Mouse (Mus musculus) megakaryocyte, embryonic 14.5 days (primary cell): ENCODE results near the gene Pygo2. TPM values are rescaled to one million over a fixed set of nuclear protein-coding genes. Genes with fewer than 3 reads are reported as not detected.
"Not testable (repeated sequence)": the region's sequence is repeated elsewhere in the genome, so short reads cannot be mapped to it uniquely, and the experiment has no call there.

Source experiments
- H3K27me3 ChIP-seq: replicated peaks from 2 replicates; pipeline ENCODE3; 2012; ENCODE audit warnings: inconsistent platforms
- H3K36me3 ChIP-seq: replicated peaks from 2 replicates; pipeline ENCODE3; 2012; ENCODE audit warnings: low read length, inconsistent platforms, mixed read lengths
- H3K4me1 ChIP-seq: 2 replicates; pipeline ENCODE4 v1.6.1; 2012; ENCODE audit warnings: inconsistent platforms
- H3K4me3 ChIP-seq: replicated peaks from 2 replicates; pipeline ENCODE3; 2012; ENCODE audit warnings: moderate library complexity, mild to moderate bottlenecking, inconsistent platforms
- H3K9me3 ChIP-seq: 2 replicates; pipeline ENCODE4 v1.6.1; 2012; ENCODE audit warnings: inconsistent platforms
- FLI1 ChIP-seq: IDR thresholded peaks from 2 replicates; pipeline ENCODE4 v1.6.1; 2012; ENCODE audit warnings: low read length, inconsistent platforms, mixed read lengths
- GATA1 ChIP-seq: IDR thresholded peaks from 3 replicates; pipeline ENCODE4 v1.6.1; 2012; ENCODE audit warnings: mixed read lengths, low read length, inconsistent platforms, borderline replicate concordance
- polyA plus RNA-seq: library from polyadenylated mRNA; stranded (reverse); fragments of >175 nt; gene quantifications from 2 replicates; pipeline ENCODE4 v1.2.3, GENCODE M21; 2012; ENCODE audit warnings: low replicate concordance; ENCODE audit not compliant: insufficient read depth

Gene Pygo2
- polyA plus RNA-seq, 1 experiment, result 35.3 TPM

DNA sequence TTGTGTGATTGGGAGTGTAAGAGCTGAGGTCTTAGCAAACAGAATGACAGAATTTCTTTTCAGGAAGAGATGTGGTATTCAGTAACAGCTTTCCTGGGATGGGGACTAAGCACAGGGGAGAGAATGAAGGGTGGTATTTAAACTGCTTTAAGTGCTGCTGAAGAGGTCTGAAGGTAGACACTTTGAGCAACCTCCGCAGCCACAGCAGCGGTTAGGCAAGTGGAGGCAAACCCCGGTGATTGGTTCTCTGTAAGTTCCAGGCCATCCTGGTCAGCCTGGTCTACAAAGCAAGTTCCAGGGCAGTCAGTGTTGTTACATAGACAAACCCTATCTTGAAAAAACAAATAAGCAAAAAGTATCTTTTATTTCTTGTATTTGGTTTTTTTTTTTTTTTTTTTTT is 10.0 kb upstream of the Pygo2 start:
- H3K4me3 ChIP-seq, result peak overlapping the region; percentile 95
- no peaks in the 10 kb centered on the region for H3K9me3 ChIP-seq
- TF ChIP-seq GATA1 (no peak), FLI1 (no peak)
- H3K4me1 ChIP-seq, result peaks cover 67% of the 10 kb centered on the region
- peaks cover 48% of the 10 kb centered on the region for H3K36me3 ChIP-seq
- H3K27me3 ChIP-seq, result no peaks in the 10 kb centered on the region

DNA sequence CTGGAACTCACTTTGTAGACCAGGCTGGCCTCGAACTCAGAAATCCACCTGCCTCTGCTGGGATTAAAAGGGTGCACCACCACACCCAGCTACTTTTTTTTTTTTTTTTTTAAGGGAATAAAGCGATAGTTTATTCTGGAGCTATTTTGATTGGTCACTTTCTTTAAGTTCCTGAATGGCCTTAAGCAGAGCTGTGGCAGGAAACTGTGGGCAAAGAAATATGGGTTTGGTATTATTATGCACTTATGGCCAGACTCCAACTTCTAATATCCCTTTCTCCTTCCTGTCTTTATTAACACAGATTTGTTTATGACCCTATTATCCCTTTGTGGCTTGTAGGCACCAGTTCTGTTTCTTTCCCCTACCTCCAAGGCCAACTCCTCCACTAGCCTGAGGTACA is 9.6 kb upstream of the Pygo2 start:
- H3K4me3 ChIP-seq, result peak overlapping the region; percentile 91
- TF ChIP-seq FLI1 (no peak), GATA1 (no peak)
- H3K36me3 ChIP-seq, result peaks cover 49% of the 10 kb centered on the region
- peaks cover 67% of the 10 kb centered on the region for H3K4me1 ChIP-seq
- no peaks in the 10 kb centered on the region for H3K9me3 ChIP-seq
- H3K27me3 ChIP-seq, result no peaks in the 10 kb centered on the region

DNA sequence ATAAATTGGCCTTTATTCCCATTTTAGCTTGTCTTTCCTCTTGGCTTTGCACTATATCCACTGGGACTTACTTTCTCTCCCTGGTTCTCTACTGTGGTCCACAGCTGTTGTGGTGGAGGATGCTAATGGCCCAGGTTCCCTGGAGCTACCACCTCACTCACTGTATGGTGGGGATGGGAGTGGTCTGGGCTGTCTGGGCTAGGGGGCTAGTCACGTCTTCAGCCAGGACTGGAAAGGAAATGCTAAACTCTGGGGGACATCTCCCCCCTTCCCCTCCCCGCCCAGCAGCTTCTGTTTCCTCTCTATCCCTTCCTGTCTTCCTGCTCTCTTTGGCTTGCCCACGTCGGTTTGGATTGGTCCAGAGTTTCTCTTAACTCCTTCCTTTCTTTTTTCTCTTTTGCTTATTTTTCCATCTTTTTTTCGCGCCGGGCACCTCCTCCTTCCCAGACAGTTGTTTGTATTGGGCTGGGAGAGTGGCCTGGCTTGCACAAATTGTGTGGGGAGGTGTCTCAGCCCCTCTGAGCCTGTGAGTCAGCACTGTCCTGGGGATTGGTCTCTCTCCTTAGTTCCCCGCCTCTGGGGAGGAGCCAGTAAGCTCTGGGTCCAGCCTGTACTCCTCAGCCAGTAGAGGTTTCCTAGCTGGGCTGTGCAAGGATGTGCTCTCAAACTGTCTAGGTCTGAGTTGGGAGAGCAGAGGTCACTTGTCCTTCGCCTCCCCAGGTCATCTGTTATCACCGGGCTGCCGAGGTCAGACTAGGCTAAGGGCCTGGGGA is 8.8 kb upstream of the Pygo2 start:
- Histone ChIP-seq H3K4me3 (peak overlapping the region; percentile 91), H3K4me1 (peaks cover 64% of the 10 kb centered on the region), H3K36me3 (peaks cover 50% of the 10 kb centered on the region), H3K27me3 (no peaks in the 10 kb centered on the region), H3K9me3 (no peaks in the 10 kb centered on the region)
- TF ChIP-seq GATA1 (no peak), FLI1 (no peak)

DNA sequence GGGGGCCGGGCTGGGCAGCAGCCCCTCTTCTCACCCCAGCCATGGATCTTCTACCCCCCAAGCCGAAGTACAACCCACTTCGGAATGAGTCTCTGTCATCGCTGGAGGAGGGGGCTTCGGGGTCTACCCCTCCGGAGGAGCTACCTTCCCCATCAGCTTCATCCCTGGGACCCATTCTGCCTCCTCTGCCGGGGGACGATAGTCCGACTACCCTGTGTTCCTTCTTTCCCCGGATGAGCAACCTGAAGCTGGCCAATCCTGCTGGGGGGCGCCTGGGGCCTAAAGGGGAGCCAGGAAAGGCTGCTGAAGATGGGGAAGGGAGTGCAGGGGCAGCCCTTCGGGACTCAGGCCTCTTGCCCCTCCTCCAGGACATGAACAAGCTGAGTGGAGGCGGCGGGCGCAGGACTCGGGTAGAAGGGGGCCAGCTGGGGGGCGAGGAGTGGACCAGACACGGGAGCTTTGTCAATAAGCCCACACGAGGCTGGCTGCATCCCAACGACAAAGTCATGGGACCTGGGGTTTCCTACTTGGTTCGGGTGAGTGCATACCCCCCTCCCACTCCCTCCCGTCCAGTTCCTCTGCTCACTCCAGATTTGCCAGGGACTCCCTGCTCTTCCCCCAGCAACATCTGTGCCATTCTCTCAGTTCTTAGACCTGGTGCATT is 8.1 kb upstream of the Pygo2 start:
- H3K4me1 ChIP-seq, result peaks cover 56% of the 10 kb centered on the region
- no peaks in the 10 kb centered on the region for H3K9me3 ChIP-seq
- no peak for TF ChIP-seq FLI1
- TF ChIP-seq GATA1, result no peak
- peak overlapping the region; percentile 91 for H3K4me3 ChIP-seq
- H3K36me3 ChIP-seq, result peaks cover 54% of the 10 kb centered on the region
- no peaks in the 10 kb centered on the region for H3K27me3 ChIP-seq

DNA sequence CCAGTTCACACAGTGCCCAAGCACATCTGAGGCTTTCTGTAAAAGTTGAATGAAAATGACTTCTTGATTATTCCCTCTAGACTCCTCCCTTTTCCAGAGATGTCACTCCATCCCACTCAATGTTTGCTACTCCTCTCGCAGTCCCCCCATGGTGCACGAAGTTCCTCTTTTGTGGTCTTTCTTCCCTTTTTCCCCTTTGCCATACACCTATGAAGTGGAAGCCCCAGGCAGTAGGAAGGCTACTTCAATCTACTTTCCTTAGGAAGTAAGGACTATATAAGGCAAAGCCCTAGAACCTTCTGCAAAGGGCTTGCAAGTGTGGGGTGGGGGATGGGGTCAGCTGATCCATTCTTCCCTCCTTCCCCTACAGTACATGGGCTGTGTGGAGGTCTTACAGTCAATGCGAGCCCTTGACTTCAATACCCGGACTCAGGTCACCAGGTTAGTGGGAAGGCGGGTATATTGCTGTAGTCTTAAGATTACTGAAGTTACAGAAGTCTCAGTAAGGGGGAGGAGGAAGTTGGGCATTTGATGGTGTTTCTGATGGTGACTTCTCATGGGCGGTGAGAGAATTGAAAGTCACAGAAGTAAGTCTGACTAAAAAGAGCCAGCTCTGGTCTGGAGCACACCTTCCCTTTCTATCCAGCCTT is 7.3 kb upstream of the Pygo2 start:
- Histone ChIP-seq H3K36me3 (peaks cover 61% of the 10 kb centered on the region), H3K4me1 (peaks cover 53% of the 10 kb centered on the region), H3K27me3 (no peaks in the 10 kb centered on the region), H3K9me3 (no peaks in the 10 kb centered on the region), H3K4me3 (no peak overlapping the region)
- TF ChIP-seq FLI1, result no peak
- no peak for TF ChIP-seq GATA1

DNA sequence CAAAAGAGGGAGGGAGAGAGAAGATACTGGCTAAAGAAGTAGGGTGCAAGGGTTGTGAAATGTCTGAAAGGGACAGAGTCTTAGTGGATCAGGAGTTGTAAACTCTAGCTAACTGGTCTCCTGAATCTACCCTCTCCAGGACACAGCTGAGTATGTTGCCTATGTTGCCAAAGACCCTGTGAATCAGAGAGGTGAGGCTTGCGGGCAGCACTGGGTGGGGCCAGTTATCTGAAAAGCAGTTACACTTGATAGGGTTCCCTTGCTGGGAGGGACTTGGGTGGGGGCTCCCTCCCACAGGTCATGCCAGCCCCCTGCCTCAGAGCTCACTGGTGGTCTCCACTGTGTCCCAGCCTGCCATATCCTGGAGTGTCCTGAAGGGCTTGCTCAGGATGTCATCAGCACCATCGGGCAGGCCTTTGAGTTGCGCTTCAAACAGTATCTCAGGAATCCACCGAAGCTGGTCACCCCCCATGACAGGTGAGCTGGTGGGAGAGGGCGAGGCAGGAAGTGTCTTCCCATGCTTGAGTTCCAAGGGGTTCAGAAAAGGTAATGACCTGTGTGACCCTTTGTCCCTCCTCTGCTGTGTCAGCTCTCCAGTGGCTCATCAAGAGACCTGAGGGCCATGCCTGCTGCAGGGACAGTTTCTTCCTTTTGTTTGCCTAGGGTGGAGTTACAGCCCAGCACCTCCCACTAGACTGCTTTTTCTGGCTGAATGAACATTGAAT is 5.4 kb upstream of the Pygo2 start:
- peaks cover 49% of the 10 kb centered on the region for H3K4me1 ChIP-seq

DNA sequence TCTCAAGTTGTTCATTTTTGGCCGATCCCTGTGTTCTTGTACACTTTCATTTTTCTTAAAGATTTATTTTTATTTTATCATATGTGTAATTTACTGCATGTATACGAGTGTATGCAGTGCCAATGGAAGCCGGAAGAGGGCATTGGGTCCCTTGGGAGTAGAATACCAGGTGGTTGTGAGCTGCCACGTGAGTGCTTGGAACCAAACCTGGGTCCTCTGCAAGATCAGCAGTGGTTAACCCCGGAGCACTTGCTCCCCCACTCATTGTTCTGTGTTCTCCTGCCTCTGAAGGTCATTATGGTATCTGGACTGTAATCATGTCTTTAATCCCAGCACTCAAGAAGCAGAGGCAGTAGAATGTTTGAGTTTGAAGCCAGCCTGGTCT is 4.9 kb upstream of the Pygo2 start:
- Histone ChIP-seq H3K4me1 (peaks cover 47% of the 10 kb centered on the region), H3K36me3 (peaks cover 71% of the 10 kb centered on the region), H3K9me3 (no peaks in the 10 kb centered on the region), H3K27me3 (no peaks in the 10 kb centered on the region), H3K4me3 (no peak overlapping the region)
- TF ChIP-seq FLI1 (no peak), GATA1 (no peak)

More for the DNA sequence above, 5.4 kb upstream of the Pygo2 start:
- Histone ChIP-seq H3K27me3 (no peaks in the 10 kb centered on the region), H3K4me3 (no peak overlapping the region), H3K36me3 (peaks cover 71% of the 10 kb centered on the region), H3K9me3 (no peaks in the 10 kb centered on the region)
- TF ChIP-seq FLI1, result no peak
- TF ChIP-seq GATA1, result no peak

DNA sequence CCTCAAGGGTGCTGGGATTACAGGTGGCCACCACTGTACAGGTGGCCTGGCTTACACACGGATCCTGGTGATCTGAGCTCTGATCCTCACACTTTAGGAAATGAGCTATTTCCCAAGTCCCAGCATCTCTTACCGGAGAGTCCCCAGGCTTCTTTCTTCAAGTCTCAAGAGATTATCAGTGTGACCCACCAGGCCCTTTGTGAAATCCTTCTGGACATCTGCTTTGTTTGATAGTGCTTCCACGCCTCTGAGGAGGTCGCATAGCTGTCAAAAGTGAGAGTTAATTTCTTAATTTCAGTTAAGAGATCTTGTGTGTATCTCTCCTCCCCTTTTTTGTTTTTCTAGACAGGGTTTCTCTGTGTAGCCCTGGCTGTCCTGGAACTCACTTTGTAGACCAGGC is 4.1 kb upstream of the Pygo2 start:
- H3K4me1 ChIP-seq, result peaks cover 46% of the 10 kb centered on the region
- no peak overlapping the region for H3K4me3 ChIP-seq
- peaks cover 71% of the 10 kb centered on the region for H3K36me3 ChIP-seq
- no peaks in the 10 kb centered on the region for H3K27me3 ChIP-seq
- no peak for TF ChIP-seq FLI1
- TF ChIP-seq GATA1, result no peak
- H3K9me3 ChIP-seq, result no peaks in the 10 kb centered on the region

DNA sequence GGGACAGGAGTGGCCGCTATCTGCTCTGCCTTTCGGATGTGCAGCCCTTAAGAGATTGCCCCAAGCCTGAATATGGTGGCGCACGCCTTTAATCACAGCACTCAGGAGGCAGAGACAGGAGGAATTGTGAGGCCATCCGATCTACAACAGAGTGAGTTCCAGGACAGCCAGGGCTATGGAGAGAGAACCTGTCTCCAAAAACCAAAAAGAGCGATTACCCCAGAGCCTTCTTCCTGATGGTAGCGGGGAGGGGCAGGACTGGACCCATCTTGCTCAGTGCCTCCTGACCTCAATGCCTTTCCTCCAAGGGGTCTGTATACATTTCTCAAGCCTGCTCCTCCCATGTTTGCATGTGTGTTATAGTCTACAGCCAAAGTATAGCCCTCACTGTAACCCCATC is 993 bp upstream of the Pygo2 start:
- peaks cover 70% of the 10 kb centered on the region for H3K36me3 ChIP-seq

More for the DNA sequence above, 993 bp upstream of the Pygo2 start:
- H3K4me1 ChIP-seq, result peaks cover 37% of the 10 kb centered on the region
- H3K27me3 ChIP-seq, H3K4me3 ChIP-seq, H3K9me3 ChIP-seq: not testable (repeated sequence)
